Mouse (Mus musculus) embryonic facial prominence, embryonic 10.5 days (tissue): Measurements from ENCODE around the gene Ints7. TPM values are rescaled to one million over a fixed set of nuclear protein-coding genes. Genes with fewer than 3 reads are reported as not detected.

ENCODE experiments used
- DNase-seq: peaks from one replicate; pipeline ENCODE4 v3.0.0-alpha.2; 2017; ENCODE audit warnings: low spot score
- H3K27ac ChIP-seq: fragments of 300-500 bp; sonication (generic); replicated peaks from 2 replicates; pipeline ENCODE4 v1.5.1; 2016; ENCODE audit warnings: mild to moderate bottlenecking
- H3K27me3 ChIP-seq: fragments of 300-500 bp; sonication (generic); replicated peaks from 2 replicates; pipeline ENCODE4 v1.6.1; 2016; ENCODE audit warnings: low read depth, mild to moderate bottlenecking; ENCODE audit not compliant: poor library complexity, severe bottlenecking
- H3K36me3 ChIP-seq: fragments of 300-500 bp; sonication (generic); replicated peaks from 2 replicates; pipeline ENCODE4 v1.6.1; 2016; ENCODE audit warnings: mild to moderate bottlenecking, moderate library complexity
- H3K4me1 ChIP-seq: fragments of 300-500 bp; sonication (generic); 2 replicates; pipeline ENCODE4 v1.6.1; 2016
- H3K4me3 ChIP-seq: fragments of 300-500 bp; sonication (generic); 2 replicates; pipeline ENCODE4 v1.5.1; 2016; ENCODE audit warnings: mild to moderate bottlenecking, moderate library complexity
- H3K9me3 ChIP-seq: fragments of 300-500 bp; sonication (generic); 2 replicates; pipeline ENCODE4 v1.6.1; 2016; ENCODE audit warnings: mild to moderate bottlenecking
- WGBS: fragments of 180-500 bp; shearing (Covaris S2); methylation state at CpG from one replicate; pipeline ENCODE4 v1.1.7; 2016; 5-methylcytosine and 5-hydroxymethylcytosine counted together
- polyA plus RNA-seq: library from polyadenylated mRNA; unstranded; fragments of >200 nt; fragmentation: Nextera tagmentation; extraction: Ambion mirVana; gene quantifications from 2 replicates; pipeline ENCODE4 v1.2.1, GENCODE M21; 2016

The Ints7 gene
- polyA plus RNA-seq, 1 experiment from 2014 or later = 80.2 TPM

DNA sequence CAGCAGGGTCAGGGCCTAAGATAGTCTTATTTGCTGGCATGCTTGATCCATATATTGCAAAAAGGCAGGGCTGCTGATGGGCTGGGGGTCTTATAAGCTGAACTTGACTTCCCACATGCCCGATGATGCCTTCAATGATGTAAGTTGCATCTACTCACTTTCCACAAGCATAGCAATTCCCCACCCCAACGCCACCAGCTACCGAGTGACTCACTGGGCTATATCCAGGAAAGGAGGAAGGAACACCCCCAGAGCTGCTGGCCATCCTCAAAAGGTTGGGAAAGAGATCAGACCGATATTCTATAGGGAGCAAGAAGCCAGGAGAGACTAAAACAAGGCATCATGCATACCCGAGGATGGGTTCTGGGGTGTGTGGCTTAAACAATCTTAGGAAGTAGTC lies 15.7 kb upstream of the Ints7 start:
- Histone ChIP-seq H3K27ac (no peak overlapping the region), H3K9me3 (no peaks in the 10 kb centered on the region), H3K27me3 (no peaks in the 10 kb centered on the region), H3K36me3 (peaks cover 83% of the 10 kb centered on the region), H3K4me3 (no peak overlapping the region), H3K4me1 (no peaks in the 10 kb centered on the region)
- WGBS = 89% methylated on average over 5 of the region's 5 CpGs
- no peak for DNase-seq

DNA sequence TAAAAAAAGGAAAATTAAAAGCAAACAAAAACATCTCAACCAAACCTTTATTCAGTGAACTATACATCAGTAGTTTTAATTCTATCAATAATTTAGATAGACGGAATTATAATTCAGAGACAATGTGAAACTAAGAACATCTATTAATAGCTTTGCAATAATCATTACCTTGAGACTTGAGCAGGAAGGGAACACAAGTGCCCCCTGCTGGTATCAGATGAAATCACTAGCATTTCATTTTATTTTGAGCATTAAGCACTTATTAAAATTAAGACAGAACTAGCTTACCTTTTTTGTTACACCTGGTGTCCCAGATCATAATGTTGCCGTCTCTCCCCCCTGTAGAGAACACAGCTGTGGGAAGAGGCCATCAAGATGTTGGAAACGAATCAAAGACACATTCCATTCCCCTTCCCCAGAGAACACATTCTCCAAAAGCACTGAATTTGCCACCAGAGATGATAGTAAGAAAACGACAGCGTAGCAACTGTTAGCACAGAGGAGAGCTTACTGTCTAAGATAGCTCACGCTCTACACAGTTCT lies 12.5 kb upstream of the Ints7 start:
- WGBS = 80% methylated on average over 6 of the region's 6 CpGs
- H3K27me3 ChIP-seq = no peaks in the 10 kb centered on the region
- H3K4me3 ChIP-seq = no peak overlapping the region
- H3K4me1 ChIP-seq = no peaks in the 10 kb centered on the region
- H3K36me3 ChIP-seq = peaks cover 82% of the 10 kb centered on the region
- no peaks in the 10 kb centered on the region for H3K9me3 ChIP-seq
- H3K27ac ChIP-seq = no peak overlapping the region
- DNase-seq = no peak

DNA sequence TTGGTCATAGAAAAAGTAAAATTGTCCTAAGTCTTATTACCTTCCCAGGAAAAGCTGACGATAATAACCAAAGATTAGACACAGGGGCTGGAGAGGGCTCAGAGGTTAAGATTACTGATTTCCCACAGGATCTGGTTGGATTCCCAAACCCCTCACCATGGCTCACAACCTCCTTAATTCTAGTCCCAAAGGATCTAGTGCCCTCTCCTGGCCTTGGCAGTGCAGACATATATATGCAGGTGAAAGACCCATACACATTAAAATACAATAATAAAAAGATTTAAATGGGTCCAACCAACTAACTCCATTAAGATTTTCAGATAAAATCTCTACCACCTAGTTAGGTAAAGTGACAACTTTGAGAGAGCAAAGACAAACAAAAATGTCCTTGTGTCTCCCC lies 7.6 kb upstream of the Ints7 start:
- DNase-seq = no peak
- peaks cover 74% of the 10 kb centered on the region for H3K36me3 ChIP-seq
- H3K27me3 ChIP-seq = no peaks in the 10 kb centered on the region
- no peak overlapping the region for H3K4me3 ChIP-seq
- 83% methylated on average over 1 of the region's 1 CpGs for whole genome bisulfite sequencing
- no peak overlapping the region for H3K27ac ChIP-seq
- H3K9me3 ChIP-seq = no peaks in the 10 kb centered on the region
- H3K4me1 ChIP-seq = peaks cover 8% of the 10 kb centered on the region

DNA sequence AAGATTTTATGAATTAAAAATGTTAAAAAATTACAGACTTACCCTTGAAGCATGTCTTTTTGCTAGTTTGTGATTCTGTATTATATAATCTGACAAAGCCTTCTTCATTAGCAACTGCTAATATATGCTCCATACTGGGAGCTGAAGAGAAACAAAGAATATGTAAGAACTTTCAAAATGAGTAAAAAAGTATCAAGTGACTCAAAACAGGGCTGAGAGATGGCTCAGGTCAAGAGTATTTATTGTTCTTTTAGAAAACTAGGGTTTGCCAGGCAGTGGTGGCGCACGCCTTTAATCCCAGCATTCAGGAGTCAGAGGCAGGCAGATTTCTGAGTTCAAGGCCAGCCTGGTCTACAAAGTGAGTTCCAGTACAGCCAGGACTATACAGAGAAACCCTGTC lies 5.8 kb upstream of the Ints7 start:
- 94% methylated on average over 2 of the region's 2 CpGs for WGBS
- DNase-seq = no peak

DNA sequence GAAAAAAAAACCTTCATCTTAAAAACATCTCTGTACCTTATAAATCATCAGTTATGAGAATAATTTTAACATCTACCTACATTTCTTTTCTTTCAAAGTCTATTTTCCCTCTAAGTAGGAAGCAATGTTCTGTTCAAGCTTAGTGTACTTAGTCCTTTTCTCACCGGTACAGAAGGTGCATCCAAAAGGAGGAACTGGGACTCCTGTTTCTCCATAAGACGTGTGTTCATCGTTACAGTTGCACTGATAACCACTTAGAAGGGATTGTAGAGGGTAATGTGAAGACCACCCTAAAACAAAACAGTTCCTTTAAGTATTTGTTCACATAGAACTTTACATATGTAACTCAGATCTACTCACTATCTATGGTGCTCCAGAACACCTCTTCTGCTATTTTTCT lies 5.0 kb upstream of the Ints7 start:
- DNase-seq = no peak
- Histone ChIP-seq H3K36me3 (peaks cover 59% of the 10 kb centered on the region), H3K27me3 (no peaks in the 10 kb centered on the region), H3K9me3 (no peaks in the 10 kb centered on the region), H3K27ac (no peak overlapping the region), H3K4me1 (peaks cover 16% of the 10 kb centered on the region), H3K4me3 (no peak overlapping the region)
- WGBS = 92% methylated on average over 3 of the region's 3 CpGs

More for the DNA sequence above, 5.8 kb upstream of the Ints7 start:
- H3K4me3 ChIP-seq = no peak overlapping the region
- H3K27me3 ChIP-seq = no peaks in the 10 kb centered on the region
- no peak overlapping the region for H3K27ac ChIP-seq
- peaks cover 16% of the 10 kb centered on the region for H3K4me1 ChIP-seq
- no peaks in the 10 kb centered on the region for H3K9me3 ChIP-seq
- peaks cover 67% of the 10 kb centered on the region for H3K36me3 ChIP-seq

DNA sequence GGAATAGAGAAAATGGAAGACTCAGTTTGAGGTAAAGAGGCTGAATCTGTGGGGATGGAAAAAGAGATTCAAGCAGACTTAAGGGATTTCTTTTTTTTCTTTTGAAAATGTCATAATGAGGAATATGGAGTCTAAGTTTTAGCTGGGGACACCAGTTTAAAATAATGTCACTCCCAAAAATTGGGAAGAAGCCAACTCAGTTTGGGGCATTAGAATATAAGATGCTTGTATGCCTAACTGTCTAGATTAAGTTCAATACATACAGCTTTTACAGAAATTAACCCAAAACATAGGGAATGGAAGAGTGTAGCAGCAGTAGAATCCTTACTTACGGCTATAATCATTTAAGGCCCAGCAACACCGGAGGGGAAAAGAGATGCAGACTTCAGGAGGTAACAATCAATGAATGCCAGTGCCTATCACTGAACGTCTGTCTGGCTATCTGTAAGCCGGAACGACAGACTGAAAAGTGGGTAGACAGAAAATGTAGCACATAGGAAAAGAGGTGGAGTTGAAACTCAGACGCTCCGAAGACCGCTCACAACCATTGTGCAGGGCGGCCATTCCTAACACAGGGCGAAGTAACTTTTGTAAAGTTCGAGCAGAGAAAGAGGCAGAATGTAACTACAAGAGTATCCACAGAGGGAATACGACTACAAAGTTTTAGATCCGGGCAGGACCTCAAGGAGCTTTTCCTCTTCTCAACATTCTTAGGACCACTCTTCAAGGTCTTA lies 1.4 kb upstream of the Ints7 start:
- H3K4me1 ChIP-seq = peaks cover 36% of the 10 kb centered on the region
- H3K27ac ChIP-seq = peak overlapping the region; percentile 95
- no peaks in the 10 kb centered on the region for H3K27me3 ChIP-seq
- H3K4me3 ChIP-seq = peak overlapping the region; percentile 94
- DNase-seq = peak; percentile 38
- WGBS = 4% methylated on average over 13 of the region's 13 CpGs
- no peaks in the 10 kb centered on the region for H3K9me3 ChIP-seq
- H3K36me3 ChIP-seq = peaks cover 48% of the 10 kb centered on the region

DNA sequence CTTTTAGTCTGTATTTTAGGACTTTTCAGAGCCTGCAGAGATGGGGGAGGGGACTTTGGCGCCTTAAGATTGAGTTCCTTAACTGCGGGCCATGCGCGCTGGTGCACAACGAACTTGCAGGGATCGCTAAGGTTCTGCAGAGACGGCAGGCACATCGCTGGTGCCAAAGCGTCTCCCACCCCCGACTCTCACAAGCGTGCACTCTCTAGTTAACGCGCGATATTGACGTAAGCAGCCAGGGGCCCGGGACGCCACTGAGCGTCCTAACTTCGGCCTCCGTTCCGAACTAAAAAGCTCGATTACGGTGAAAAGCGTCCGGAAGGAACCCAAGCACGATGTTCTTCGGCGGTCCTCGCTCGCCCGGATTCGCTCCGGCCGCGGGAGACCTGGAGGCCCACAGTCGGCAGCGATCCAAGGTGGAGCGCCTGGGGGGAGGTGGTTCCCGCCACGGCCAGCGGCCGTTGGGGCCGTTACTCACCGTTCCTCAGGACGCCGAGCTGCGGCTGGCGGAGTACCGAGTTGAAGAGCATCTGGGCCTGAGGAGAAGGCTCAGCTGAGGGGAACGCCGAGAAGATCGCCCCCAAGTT lies 472 bp upstream of the Ints7 start:
- Histone ChIP-seq H3K27me3 (no peaks in the 10 kb centered on the region), H3K4me3 (peak overlapping the region; percentile 94), H3K9me3 (peaks cover 1% of the 10 kb centered on the region; the same call in 1 of the 2 replicates), H3K36me3 (peaks cover 48% of the 10 kb centered on the region), H3K4me1 (peaks cover 36% of the 10 kb centered on the region), H3K27ac (peak overlapping the region; percentile 95)
- under 1% methylated on average over 52 of the region's 52 CpGs for WGBS
- DNase-seq = peak; percentile 81

DNA sequence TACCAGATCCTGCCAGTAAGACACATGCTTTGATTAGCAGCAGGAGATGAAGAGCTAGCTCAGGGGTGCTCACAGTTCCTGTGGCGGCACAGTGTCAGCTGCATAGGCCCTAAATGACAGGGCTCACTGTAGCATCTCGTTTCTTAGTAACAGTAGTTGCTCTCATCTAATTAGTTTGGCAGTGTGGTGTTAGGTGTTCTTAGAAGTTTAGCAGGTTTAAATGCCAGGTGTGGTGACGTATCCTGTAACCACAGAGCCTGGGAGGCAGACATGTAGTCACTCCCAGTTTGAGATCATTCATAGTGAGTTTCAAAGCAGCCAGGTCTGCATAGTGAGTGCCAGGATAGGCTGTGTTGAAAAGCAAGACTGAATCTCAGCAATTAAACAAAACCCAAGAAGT lies 4.1 kb downstream of the Ints7 start:
- DNase-seq = no peak
- no peak overlapping the region for H3K27ac ChIP-seq
- WGBS = 91% methylated on average over 3 of the region's 3 CpGs
- peaks cover 22% of the 10 kb centered on the region for H3K4me1 ChIP-seq
- H3K9me3 ChIP-seq = peaks cover 7% of the 10 kb centered on the region; the same call in 1 of the 2 replicates
- H3K27me3 ChIP-seq = no peaks in the 10 kb centered on the region
- peaks cover 61% of the 10 kb centered on the region for H3K36me3 ChIP-seq
- no peak overlapping the region for H3K4me3 ChIP-seq

DNA sequence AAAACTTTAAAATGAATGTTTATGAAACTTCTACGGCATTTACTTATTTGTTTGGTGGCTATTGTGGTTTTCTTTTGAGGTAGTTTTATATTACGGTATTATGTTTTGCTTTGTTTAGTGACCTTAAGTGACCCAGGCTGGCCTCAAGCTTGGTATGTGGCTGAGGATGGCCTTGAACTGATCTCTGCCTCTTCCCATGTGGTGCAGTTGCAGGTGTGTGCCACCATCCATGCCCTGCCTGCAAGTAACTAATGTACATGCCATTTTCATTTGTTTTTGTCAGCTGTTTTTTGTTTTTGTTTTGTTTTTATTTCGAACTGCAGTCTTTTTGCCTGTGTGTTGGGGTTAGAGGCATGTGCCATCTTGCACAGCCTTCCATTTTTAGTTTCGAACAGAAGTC lies 6.2 kb downstream of the Ints7 start:
- H3K9me3 ChIP-seq = peaks cover 7% of the 10 kb centered on the region; the same call in 1 of the 2 replicates
- WGBS = 91% methylated on average over 4 of the region's 4 CpGs
- peaks cover 81% of the 10 kb centered on the region for H3K36me3 ChIP-seq
- no peak overlapping the region for H3K27ac ChIP-seq
- H3K4me1 ChIP-seq = peaks cover 18% of the 10 kb centered on the region
- no peak for DNase-seq
- no peaks in the 10 kb centered on the region for H3K27me3 ChIP-seq
- no peak overlapping the region for H3K4me3 ChIP-seq

DNA sequence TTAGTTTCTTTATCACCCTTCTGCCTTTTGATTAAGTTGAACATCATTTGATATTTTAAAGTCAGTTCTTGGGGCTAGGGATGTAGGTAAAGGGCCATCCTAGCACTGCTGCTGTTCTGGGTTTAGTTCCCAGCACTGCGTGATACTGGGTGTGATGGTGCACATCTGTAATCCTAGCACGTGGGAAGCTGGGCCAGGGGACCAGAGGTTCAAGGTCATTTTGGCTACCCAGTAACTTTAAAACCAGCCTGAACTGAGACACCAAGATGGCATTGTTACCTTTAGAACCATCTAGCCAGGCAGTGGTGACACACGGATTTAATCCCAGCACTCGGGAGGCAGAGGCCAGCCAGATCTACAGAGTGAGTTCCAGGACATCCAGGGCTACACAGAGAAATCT lies 8.4 kb downstream of the Ints7 start:
- Histone ChIP-seq H3K4me3 (no peak overlapping the region), H3K36me3 (peaks cover 86% of the 10 kb centered on the region), H3K9me3 (peaks cover 7% of the 10 kb centered on the region; the same call in 1 of the 2 replicates), H3K27me3 (no peaks in the 10 kb centered on the region), H3K4me1 (0 out of 2 replicates have a peak, but pooled peaks cover 2% of the 10 kb centered on the region), H3K27ac (no peak overlapping the region)
- WGBS = 96% methylated on average over 4 of the region's 4 CpGs
- no peak for DNase-seq

DNA sequence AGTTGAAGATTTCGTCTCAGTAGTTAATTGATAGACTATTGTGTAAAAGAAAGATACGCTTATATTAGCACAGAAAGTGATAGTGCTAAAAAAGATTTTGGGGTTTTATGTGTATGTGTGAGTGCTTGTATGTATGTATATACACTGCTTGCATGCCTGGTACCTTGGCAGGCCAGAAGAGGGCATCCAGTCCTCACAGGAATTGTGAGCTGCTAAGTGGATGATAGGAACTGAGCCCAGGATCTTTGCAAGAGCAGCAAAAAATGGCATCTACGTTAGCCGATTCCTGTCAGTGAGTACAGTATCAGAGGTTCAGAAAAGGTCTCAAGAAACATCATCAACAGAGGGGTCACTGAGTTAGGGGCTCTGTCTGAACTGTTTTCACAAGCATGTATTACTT lies 9.0 kb downstream of the Ints7 start:
- no peaks in the 10 kb centered on the region for H3K27me3 ChIP-seq
- H3K4me1 ChIP-seq = 0 out of 2 replicates have a peak, but pooled peaks cover 2% of the 10 kb centered on the region
- 92% methylated on average over 4 of the region's 4 CpGs for WGBS
- H3K36me3 ChIP-seq = peaks cover 86% of the 10 kb centered on the region
- DNase-seq = no peak
- peaks cover 7% of the 10 kb centered on the region; the same call in 1 of the 2 replicates for H3K9me3 ChIP-seq
- no peak overlapping the region for H3K4me3 ChIP-seq
- no peak overlapping the region for H3K27ac ChIP-seq

DNA sequence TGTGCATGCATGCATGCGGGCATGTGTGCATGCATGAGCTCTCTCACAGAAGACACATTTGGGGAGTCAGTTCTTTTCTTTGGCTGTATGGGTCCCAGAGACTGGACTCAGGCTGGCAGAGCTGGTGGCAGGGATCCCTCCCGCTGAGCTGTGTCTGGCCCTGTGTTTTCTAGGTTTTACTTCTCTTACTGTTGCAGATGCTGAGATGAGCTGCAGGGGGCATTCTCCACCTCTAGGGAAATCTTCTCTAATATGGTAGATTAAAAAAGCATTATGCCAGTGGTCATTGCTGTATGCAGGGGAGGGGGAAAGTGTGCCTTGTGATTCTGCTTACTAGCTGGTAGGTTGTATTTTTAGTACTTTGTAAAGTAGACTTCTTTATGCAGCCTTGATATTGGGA lies 10.3 kb downstream of the Ints7 start:
- H3K27me3 ChIP-seq = no peaks in the 10 kb centered on the region
- 0 out of 2 replicates have a peak, but pooled peaks cover 2% of the 10 kb centered on the region for H3K4me1 ChIP-seq
- DNase-seq = no peak
- no peak overlapping the region for H3K27ac ChIP-seq
- WGBS = 92% methylated on average over 2 of the region's 2 CpGs
- peaks cover under 1% of the 10 kb centered on the region; the same call in 1 of the 2 replicates for H3K9me3 ChIP-seq
- peaks cover 86% of the 10 kb centered on the region for H3K36me3 ChIP-seq
- no peak overlapping the region for H3K4me3 ChIP-seq

DNA sequence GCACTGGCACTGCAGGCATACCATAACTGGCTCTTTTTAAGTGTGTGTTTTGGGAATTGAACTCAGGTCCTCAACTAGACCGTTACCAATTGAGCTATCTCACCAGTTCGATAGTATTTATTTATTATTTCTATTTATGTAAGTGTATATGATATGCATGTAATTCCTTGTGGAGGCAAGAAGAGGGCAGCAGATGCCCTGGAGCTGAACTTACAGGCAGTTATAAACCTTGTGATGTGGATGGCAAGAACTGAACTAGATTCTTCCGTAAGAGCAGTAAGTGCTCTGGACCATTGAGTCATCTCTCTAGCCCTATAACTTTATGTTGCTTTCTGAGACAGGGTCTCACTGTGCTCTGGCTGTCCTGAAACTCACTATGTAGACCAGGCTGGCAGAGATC lies 11.6 kb downstream of the Ints7 start:
- Histone ChIP-seq H3K27ac (no peak overlapping the region), H3K9me3 (no peaks in the 10 kb centered on the region), H3K27me3 (no peaks in the 10 kb centered on the region), H3K4me3 (no peak overlapping the region), H3K4me1 (no peaks in the 10 kb centered on the region), H3K36me3 (peaks cover 98% of the 10 kb centered on the region)
- DNase-seq = no peak
- WGBS = 93% methylated on average over 3 of the region's 3 CpGs
